Mouse (Mus musculus) heart, postnatal 0 days (tissue): ENCODE results near the gene Psmb7. TPM values are rescaled to one million over a fixed set of nuclear protein-coding genes. Genes with fewer than 3 reads are reported as not detected.
A peak's percentile ranks its signal among the peaks of the same experiment; 100 is the strongest.

Experiments
- ATAC-seq: fragments of 200-750 bp; cut with Nextera tagmentation; 2 replicates; pipeline ENCODE4 v1.8.0; 2017; ENCODE audit warnings: low read depth, moderate number of reproducible peaks, moderate library complexity; ENCODE audit not compliant: insufficient read depth
- DNase-seq: peaks from one replicate; pipeline ENCODE4 v3.0.0-alpha.2; 2016; ENCODE audit warnings: low spot score
- H3K27ac ChIP-seq: fragments of 300-500 bp; sonication (generic); 2 replicates; pipeline ENCODE4 v1.5.1; 2014; ENCODE audit warnings: low read depth, mild to moderate bottlenecking
- H3K27me3 ChIP-seq: fragments of 300-500 bp; sonication (generic); 2 replicates; pipeline ENCODE4 v1.6.1; 2014; ENCODE audit warnings: low read length, mixed read lengths; ENCODE audit not compliant: control insufficient read depth, insufficient read depth
- H3K36me3 ChIP-seq: fragments of 300-500 bp; sonication (generic); replicated peaks from 2 replicates; pipeline ENCODE4 v1.6.1; 2014; ENCODE audit warnings: low read length, mixed read lengths; ENCODE audit not compliant: control insufficient read depth, insufficient read depth
- H3K4me1 ChIP-seq: fragments of 300-500 bp; sonication (generic); 2 replicates; pipeline ENCODE4 v1.6.1; 2014; ENCODE audit warnings: antibody characterized with exemption; ENCODE audit not compliant: control insufficient read depth, insufficient read depth
- H3K4me2 ChIP-seq: fragments of 300-500 bp; sonication (generic); 2 replicates; pipeline ENCODE4 v1.6.1; 2014; ENCODE audit warnings: low read depth, mild to moderate bottlenecking, low read length, moderate library complexity
- H3K4me3 ChIP-seq: fragments of 300-500 bp; sonication (generic); 2 replicates; pipeline ENCODE4 v1.5.1; 2014; ENCODE audit warnings: low read depth, low read length
- H3K9ac ChIP-seq: fragments of 300-500 bp; sonication (generic); replicated peaks from 2 replicates; pipeline ENCODE4 v1.6.1; 2014; ENCODE audit warnings: low read depth, low read length, mixed read lengths
- H3K9me3 ChIP-seq: fragments of 300-500 bp; sonication (generic); replicated peaks from 2 replicates; pipeline ENCODE4 v1.6.1; 2016; ENCODE audit warnings: low read length; ENCODE audit not compliant: control insufficient read depth
- CTCF ChIP-seq: IDR thresholded peaks from 2 replicates; pipeline ENCODE4 v1.5.1; 2016; ENCODE audit warnings: antibody characterized with exemption, control low read depth, low read depth
- EP300 ChIP-seq: IDR thresholded peaks from 2 replicates; pipeline ENCODE4 v1.6.1; 2016; ENCODE audit warnings: antibody characterized with exemption, low read depth
- WGBS: fragments of 180-500 bp; shearing (Covaris S2); extraction: QIAGEN DNeasy Blood & Tissue Kit; methylation state at CpG from one replicate; pipeline ENCODE4 v1.1.7; 2014; 5-methylcytosine and 5-hydroxymethylcytosine counted together
- polyA plus RNA-seq: library from polyadenylated mRNA; unstranded; fragments of >200 nt; fragmentation: Nextera tagmentation; extraction: Ambion mirVana; gene quantifications from 2 replicates; pipeline ENCODE4 v1.2.1, GENCODE M21; 2015
- total RNA-seq: library from RNA; depleted of rRNA; stranded (reverse); fragments of >200 nt; gene quantifications from 2 replicates; pipeline ENCODE4 v1.2.3, GENCODE M21; 2014; ENCODE audit warnings: low replicate concordance

Psmb7 gene
- total and polyA plus RNA-seq, 2 experiments from 2014 or later = 220 to 241 TPM

- Histone ChIP-seq H3K9me3 (no peaks in the 10 kb centered on the region), H3K36me3 (peaks cover 11% of the 10 kb centered on the region), H3K4me2 (no peak overlapping the region), H3K4me3 (no peak overlapping the region), H3K27me3 (no peaks in the 10 kb centered on the region), H3K27ac (no peak overlapping the region), H3K4me1 (no peaks in the 10 kb centered on the region), H3K9ac (no peak overlapping the region)
- no peak for ATAC-seq
- TF ChIP-seq CTCF (no peak), EP300 (no peak)
- DNase-seq = no peak
- WGBS = 82% methylated on average over 7 of the region's 7 CpGs
Observed at GRCm38 (mm10) chr2:38594874-38595273, 49.0 kb downstream of the Psmb7 start.

GRCm38 (mm10) chr2:38591751-38592459 lies 52.0 kb downstream of the Psmb7 start:
- no peak overlapping the region for H3K4me2 ChIP-seq
- ATAC-seq = 0 out of 2 replicates have a peak, but pooled peaks have one; percentile 27
- 52% methylated on average over 6 of the region's 6 CpGs for WGBS

GRCm38 (mm10) chr2:38586733-38587132 lies 57.2 kb downstream of the Psmb7 start:
- Histone ChIP-seq H3K27ac (no peak overlapping the region), H3K36me3 (peaks cover 56% of the 10 kb centered on the region)

More at GRCm38 (mm10) chr2:38591751-38592459, 52.0 kb downstream of the Psmb7 start:
- Histone ChIP-seq H3K9ac (no peak overlapping the region), H3K4me1 (no peaks in the 10 kb centered on the region), H3K27me3 (no peaks in the 10 kb centered on the region), H3K9me3 (no peaks in the 10 kb centered on the region), H3K36me3 (peaks cover 36% of the 10 kb centered on the region), H3K27ac (no peak overlapping the region), H3K4me3 (no peak overlapping the region)
- DNase-seq = peak; percentile 55
- TF ChIP-seq EP300 = no peak
- peak; percentile 54 for TF ChIP-seq CTCF

GRCm38 (mm10) chr2:38585379-38585736 lies 58.5 kb downstream of the Psmb7 start:
- TF ChIP-seq EP300 (no peak), CTCF (no peak)
- no peaks in the 10 kb centered on the region for H3K9me3 ChIP-seq
- WGBS = 58% methylated on average over 5 of the region's 5 CpGs
- no peak overlapping the region for H3K4me2 ChIP-seq
- no peak overlapping the region for H3K4me3 ChIP-seq
- H3K36me3 ChIP-seq = peaks cover 49% of the 10 kb centered on the region
- no peaks in the 10 kb centered on the region for H3K27me3 ChIP-seq
- no peaks in the 10 kb centered on the region for H3K4me1 ChIP-seq
- H3K9ac ChIP-seq = no peak overlapping the region
- no peak for DNase-seq
- ATAC-seq = no peak
- no peak overlapping the region for H3K27ac ChIP-seq

More at GRCm38 (mm10) chr2:38586733-38587132, 57.2 kb downstream of the Psmb7 start:
- peak; percentile 54 for ATAC-seq
- H3K9ac ChIP-seq = no peak overlapping the region
- TF ChIP-seq EP300 (no peak), CTCF (no peak)
- H3K4me3 ChIP-seq = no peak overlapping the region
- no peaks in the 10 kb centered on the region for H3K27me3 ChIP-seq
- 39% methylated on average over 6 of the region's 6 CpGs for WGBS
- no peaks in the 10 kb centered on the region for H3K9me3 ChIP-seq
- no peak for DNase-seq
- H3K4me2 ChIP-seq = no peak overlapping the region
- H3K4me1 ChIP-seq = no peaks in the 10 kb centered on the region

GRCm38 (mm10) chr2:38584514-38585378 lies 59.1 kb downstream of the Psmb7 start:
- no peak for TF ChIP-seq CTCF
- no peak for TF ChIP-seq EP300
- Histone ChIP-seq H3K27me3 (no peaks in the 10 kb centered on the region), H3K27ac (no peak overlapping the region), H3K9me3 (no peaks in the 10 kb centered on the region), H3K36me3 (peaks cover 46% of the 10 kb centered on the region), H3K4me1 (no peaks in the 10 kb centered on the region), H3K4me2 (no peak overlapping the region), H3K4me3 (no peak overlapping the region), H3K9ac (no peak overlapping the region)
- ATAC-seq = no peak
- 58% methylated on average over 13 of the region's 13 CpGs for WGBS
- no peak for DNase-seq
